Mouse (Mus musculus) CD4-positive, CD25-positive, alpha-beta regulatory T cell, adult 4 months (primary cell): Measurements from ENCODE around the gene Phxr2. TPM values are rescaled to one million over a fixed set of nuclear protein-coding genes. Genes with fewer than 3 reads are reported as not detected.

Experiments
- ATAC-seq: one replicate; pipeline ENCODE4 v1.8.0; 2017
- polyA plus RNA-seq, 2 experiments: library from polyadenylated mRNA; unstranded; fragments of 100-300 nt; shearing (Covaris generic); gene quantifications; one replicate each; pipeline ENCODE4 v1.2.1; 2017

Gene Phxr2
- polyA plus RNA-seq, 2 experiments from 2014 or later = 0.47 TPM; not detected in 1

DNA sequence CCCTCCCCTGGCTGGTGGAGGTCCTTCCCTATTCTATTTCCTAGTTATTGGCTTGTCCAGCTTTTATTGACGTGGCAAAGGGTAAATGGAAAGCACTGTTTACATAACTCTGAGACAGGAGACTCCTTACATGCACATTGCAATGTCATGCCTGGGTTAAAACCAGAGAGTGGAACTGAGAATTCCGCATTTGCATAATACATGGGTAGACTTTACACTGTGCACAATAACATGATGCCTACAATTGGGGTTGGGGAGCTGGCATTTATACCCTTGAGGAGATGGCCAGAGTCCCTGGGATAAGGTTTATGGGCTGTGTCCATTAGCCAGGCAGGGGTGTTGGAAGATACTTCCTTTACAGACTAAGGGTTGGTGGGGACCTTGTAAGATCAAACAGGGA, 32.8 kb downstream of the Phxr2 start:
- ATAC-seq = no peak

DNA sequence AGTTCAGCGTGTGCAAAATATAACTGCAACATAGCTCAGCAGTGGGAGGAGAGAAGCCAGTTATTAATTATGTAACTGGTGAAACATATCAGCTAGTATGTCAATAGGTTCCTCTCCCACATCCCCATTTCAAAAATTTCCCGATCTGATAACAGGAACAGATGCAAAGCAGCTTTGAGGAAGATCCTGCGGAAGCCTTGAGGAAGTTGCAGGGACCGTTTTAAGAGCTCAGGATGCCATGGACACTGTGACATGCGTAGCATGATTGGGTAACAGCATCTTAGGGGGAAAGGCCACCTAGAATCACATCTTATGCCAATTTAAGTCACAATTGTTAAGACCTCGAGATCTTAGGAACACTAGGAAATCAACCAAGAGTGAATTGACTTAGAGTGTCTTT, 36.2 kb downstream of the Phxr2 start:
- ATAC-seq = no peak

DNA sequence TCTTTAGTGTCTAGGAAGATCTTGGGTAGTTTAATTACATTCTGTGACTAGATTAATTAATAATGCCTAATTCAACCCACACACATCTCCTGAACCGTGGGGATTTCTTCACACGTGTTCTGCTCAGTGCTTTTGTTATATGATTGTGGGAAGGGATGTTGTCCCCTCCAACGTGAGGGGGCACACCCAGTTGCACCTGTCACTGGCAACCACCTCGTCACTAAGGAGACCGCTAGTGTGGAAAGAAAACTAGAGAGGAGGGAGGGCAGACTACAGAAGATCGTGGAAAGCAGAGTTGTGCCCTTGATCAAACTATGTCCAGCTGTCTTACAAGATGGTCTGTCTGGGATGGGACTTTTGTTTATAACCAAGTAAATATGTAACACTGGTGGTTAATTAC, 40.1 kb downstream of the Phxr2 start:
- no peak for ATAC-seq

DNA sequence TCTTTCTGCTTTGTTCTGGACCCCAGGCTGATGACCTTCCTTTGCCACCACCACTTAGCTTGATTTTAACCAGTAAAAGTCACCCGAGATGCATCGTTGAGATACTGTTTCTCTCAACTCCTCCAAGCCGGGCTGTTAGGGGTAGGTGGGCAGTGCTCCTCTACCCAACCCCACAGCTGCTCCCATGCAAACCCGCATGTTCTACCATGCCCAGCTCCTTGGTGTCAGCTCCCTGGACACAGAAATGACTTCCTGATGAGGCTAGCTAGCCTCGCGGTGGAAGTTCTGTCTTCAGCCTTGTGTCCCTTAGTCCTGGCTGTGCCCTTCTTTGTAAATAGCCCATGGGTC, 40.9 kb downstream of the Phxr2 start:
- ATAC-seq = no peak

DNA sequence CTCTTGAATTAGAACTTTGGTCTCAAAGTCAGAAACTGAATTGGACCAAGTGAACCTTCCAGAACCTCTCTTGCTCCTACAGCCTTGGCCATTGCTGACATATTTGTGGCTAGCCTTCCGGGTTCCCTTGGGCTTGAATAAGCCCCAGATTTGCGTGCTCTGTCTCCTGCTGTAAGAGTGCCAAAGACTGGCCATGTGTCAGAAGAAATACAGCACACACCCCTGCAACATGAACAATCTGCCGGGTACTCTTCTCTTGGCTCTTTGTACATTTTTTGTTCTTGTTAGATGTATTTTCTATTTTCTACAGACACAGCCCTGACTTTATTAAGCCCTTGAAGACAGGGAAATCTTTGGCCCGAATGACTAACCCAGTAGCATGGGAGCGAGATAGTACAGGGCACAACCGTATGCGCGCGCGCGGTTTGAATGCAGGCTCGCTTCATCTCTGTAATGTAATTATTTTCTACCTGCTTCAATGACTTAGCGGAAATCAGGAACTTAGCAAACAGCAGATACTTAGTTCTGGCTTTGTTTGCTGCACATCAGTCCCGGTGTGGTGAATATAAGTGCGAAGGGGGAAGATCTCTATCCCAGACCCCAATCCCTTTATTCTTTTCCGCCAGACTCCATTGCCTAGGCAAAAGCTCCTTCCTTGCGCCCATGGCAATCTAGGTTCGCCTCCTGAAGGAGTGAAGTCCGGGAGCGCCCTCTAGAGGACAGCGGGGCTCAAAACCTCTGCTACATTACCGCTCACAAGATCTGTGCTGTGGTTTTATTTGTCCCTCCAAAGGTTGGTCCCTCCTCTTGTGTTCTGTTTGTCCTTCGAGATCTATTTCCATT, 41.5 kb downstream of the Phxr2 start:
- peak; percentile 88 for ATAC-seq

GRCm38 (mm10) chr10:99083431-99084003, 42.6 kb downstream of the Phxr2 start:
- no peak for ATAC-seq

- no peak for ATAC-seq
Measured at GRCm38 (mm10) chr10:99081569-99081990, 44.5 kb downstream of the Phxr2 start.

- ATAC-seq = no peak
Measured at GRCm38 (mm10) chr10:99078621-99079020, 47.5 kb downstream of the Phxr2 start.

DNA sequence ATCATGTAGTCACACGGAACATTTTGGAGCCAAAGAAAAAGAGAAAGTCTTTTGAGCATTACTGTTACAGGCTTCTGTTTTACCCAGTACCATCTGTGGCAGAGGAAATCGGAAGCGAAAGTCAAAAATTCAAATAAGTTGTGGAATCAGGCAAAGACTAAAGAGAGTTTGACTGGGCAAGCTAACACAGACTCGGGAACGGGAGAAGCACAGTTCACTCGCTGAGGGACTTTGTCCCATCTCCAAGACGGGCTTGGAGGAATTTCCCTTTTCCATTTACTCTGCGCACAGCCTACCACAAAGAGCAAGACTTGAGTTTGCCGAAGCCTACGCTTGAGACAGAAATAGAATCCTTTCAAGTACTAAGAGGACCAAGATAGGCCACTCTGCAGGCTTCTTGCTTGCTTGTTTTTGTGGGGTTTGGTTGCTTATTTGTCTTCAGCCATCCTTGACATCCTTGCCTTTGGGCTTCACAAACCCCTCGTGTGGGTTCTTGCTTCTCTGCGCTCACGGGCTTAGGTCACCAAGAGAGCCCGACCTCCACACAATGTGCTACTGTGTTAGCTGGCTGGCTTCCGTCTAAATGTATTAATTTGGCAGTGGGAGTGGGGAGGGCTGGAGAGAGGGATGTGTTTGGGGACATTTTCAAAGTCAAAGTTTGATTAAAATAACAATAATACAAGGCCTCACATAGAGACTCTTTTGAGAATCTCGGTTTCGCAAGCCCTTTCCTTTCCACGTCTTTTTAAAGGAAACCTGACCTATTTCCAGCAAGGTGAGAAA, 49.8 kb downstream of the Phxr2 start:
- ATAC-seq = no peak

Other genes with a start within 250 kb of the Phxr2 start
- gene Atp2b1, start 211.9 kb downstream of the Phxr2 start, polyA plus RNA-seq = 100 to 1,000 TPM; 147 to 159 TPM
- gene Poc1b, start 19.3 kb downstream of the Phxr2 start, polyA plus RNA-seq = 10 to 100 TPM; 10.0 TPM
- gene Galnt4, start 18.2 kb downstream of the Phxr2 start, polyA plus RNA-seq = 1 to 10 TPM; 2.8 to 3.3 TPM
- 10 to 100 TPM; 23.4 to 38.0 TPM for gene Dusp6, start 136.9 kb upstream of the Phxr2 start, polyA plus RNA-seq